Mouse (Mus musculus): ENCODE data around the gene Stx8. TPM values are rescaled to one million over a fixed set of nuclear protein-coding genes. Genes with fewer than 3 reads are reported as not detected.

The Stx8 gene
- total RNA-seq, 1 experiment from 2014 or later, result 55.2 TPM

- ATAC-seq (replicated peaks; ENCODE audit: insufficient number of reproducible peaks, low FRiP score, low TSS enrichment, poor library complexity, severe bottlenecking), result no peak
Observed at GRCm38 (mm10) chr11:68029871-68030270, 63.9 kb downstream of the Stx8 start.

GRCm38 (mm10) chr11:68030771-68031170, 64.8 kb downstream of the Stx8 start:
- ATAC-seq (replicated peaks; ENCODE audit: insufficient number of reproducible peaks, low FRiP score, low TSS enrichment, poor library complexity, severe bottlenecking), result no peak

GRCm38 (mm10) chr11:68032448-68032847, 66.5 kb downstream of the Stx8 start:
- no peak for ATAC-seq (replicated peaks; ENCODE audit: insufficient number of reproducible peaks, low FRiP score, low TSS enrichment, poor library complexity, severe bottlenecking)

GRCm38 (mm10) chr11:68033331-68033926, 67.4 kb downstream of the Stx8 start:
- no peak for ATAC-seq (replicated peaks; ENCODE audit: insufficient number of reproducible peaks, low FRiP score, low TSS enrichment, poor library complexity, severe bottlenecking)

GRCm38 (mm10) chr11:68034422-68034821, 68.4 kb downstream of the Stx8 start:
- ATAC-seq (replicated peaks; ENCODE audit: insufficient number of reproducible peaks, low FRiP score, low TSS enrichment, poor library complexity, severe bottlenecking), result no peak

- no peak for ATAC-seq (replicated peaks; ENCODE audit: insufficient number of reproducible peaks, low FRiP score, low TSS enrichment, poor library complexity, severe bottlenecking)
Observed at GRCm38 (mm10) chr11:68035303-68035891, 69.4 kb downstream of the Stx8 start.

- ATAC-seq (replicated peaks; ENCODE audit: insufficient number of reproducible peaks, low FRiP score, low TSS enrichment, poor library complexity, severe bottlenecking), result no peak
Observed at GRCm38 (mm10) chr11:68036133-68036959, 70.4 kb downstream of the Stx8 start.

GRCm38 (mm10) chr11:68037093-68037492, 71.1 kb downstream of the Stx8 start:
- ATAC-seq (replicated peaks; ENCODE audit: insufficient number of reproducible peaks, low FRiP score, low TSS enrichment, poor library complexity, severe bottlenecking), result no peak

- ATAC-seq (replicated peaks; ENCODE audit: insufficient number of reproducible peaks, low FRiP score, low TSS enrichment, poor library complexity, severe bottlenecking), result no peak
Observed at GRCm38 (mm10) chr11:68038101-68038500, 72.1 kb downstream of the Stx8 start.

- ATAC-seq (replicated peaks; ENCODE audit: insufficient number of reproducible peaks, low FRiP score, low TSS enrichment, poor library complexity, severe bottlenecking), result no peak
Observed at GRCm38 (mm10) chr11:68044181-68044580, 78.2 kb downstream of the Stx8 start.

GRCm38 (mm10) chr11:68046916-68047315, 80.9 kb downstream of the Stx8 start:
- no peak for ATAC-seq (replicated peaks; ENCODE audit: insufficient number of reproducible peaks, low FRiP score, low TSS enrichment, poor library complexity, severe bottlenecking)

GRCm38 (mm10) chr11:68049261-68050165, 83.5 kb downstream of the Stx8 start:
- no peak for ATAC-seq (replicated peaks; ENCODE audit: insufficient number of reproducible peaks, low FRiP score, low TSS enrichment, poor library complexity, severe bottlenecking)

- ATAC-seq (replicated peaks; ENCODE audit: insufficient number of reproducible peaks, low FRiP score, low TSS enrichment, poor library complexity, severe bottlenecking), result no peak
Observed at GRCm38 (mm10) chr11:68050725-68051124, 84.7 kb downstream of the Stx8 start.

- no peak for ATAC-seq (replicated peaks; ENCODE audit: insufficient number of reproducible peaks, low FRiP score, low TSS enrichment, poor library complexity, severe bottlenecking)
Observed at GRCm38 (mm10) chr11:68051305-68051704, 85.3 kb downstream of the Stx8 start.

- no peak for ATAC-seq (replicated peaks; ENCODE audit: insufficient number of reproducible peaks, low FRiP score, low TSS enrichment, poor library complexity, severe bottlenecking)
Observed at GRCm38 (mm10) chr11:68058466-68059201, 92.6 kb downstream of the Stx8 start.

- ATAC-seq (replicated peaks; ENCODE audit: insufficient number of reproducible peaks, low FRiP score, low TSS enrichment, poor library complexity, severe bottlenecking), result no peak
Observed at GRCm38 (mm10) chr11:68060651-68061050, 94.7 kb downstream of the Stx8 start.

GRCm38 (mm10) chr11:68062116-68062515, 96.1 kb downstream of the Stx8 start:
- no peak for ATAC-seq (replicated peaks; ENCODE audit: insufficient number of reproducible peaks, low FRiP score, low TSS enrichment, poor library complexity, severe bottlenecking)

- no peak for ATAC-seq (replicated peaks; ENCODE audit: insufficient number of reproducible peaks, low FRiP score, low TSS enrichment, poor library complexity, severe bottlenecking)
Observed at GRCm38 (mm10) chr11:68067806-68068205, 101.8 kb downstream of the Stx8 start.

All from monocyte, adult 5-6 weeks (primary cell).